Mouse (Mus musculus) myocyte (in vitro differentiated cells): Measurements from ENCODE around the gene Teddm1b.

Source experiments
- CEBPB ChIP-seq: IDR thresholded peaks from 2 replicates; pipeline ENCODE4 v1.6.1; 2011; ENCODE audit warnings: mild to moderate bottlenecking, moderate library complexity; ENCODE audit not compliant: poor library complexity, insufficient read depth, severe bottlenecking
- E2F4 ChIP-seq: IDR thresholded peaks from one replicate; pipeline ENCODE4 v1.6.1; 2011; ENCODE audit warnings: mild to moderate bottlenecking, control low read depth, moderate library complexity; ENCODE audit not compliant: insufficient read depth
- MAX ChIP-seq: IDR thresholded peaks from one replicate; pipeline ENCODE4 v1.6.1; 2011; ENCODE audit warnings: low read depth, mild to moderate bottlenecking, control low read depth
- MYOD1 ChIP-seq, 3 experiments: IDR thresholded peaks; one replicate each; pipeline ENCODE4 v1.6.1; 2011; ENCODE audit warnings: control low read depth in 2 of 3, low read depth in 2 of 3, mild to moderate bottlenecking in 2 of 3, moderate library complexity in 1 of 3; ENCODE audit not compliant: insufficient read length in 2 of 3, control insufficient read depth in 1 of 3
- MYOG ChIP-seq, 3 experiments: IDR thresholded peaks; one replicate each; pipeline ENCODE4 v1.6.1; 2011; ENCODE audit warnings: control low read depth in 2 of 3, low read depth in 2 of 3, mild to moderate bottlenecking in 2 of 3; ENCODE audit not compliant: insufficient read length in 2 of 3, control insufficient read depth in 1 of 3, insufficient read depth in 1 of 3
- POLR2A ChIP-seq: IDR thresholded peaks from one replicate; pipeline ENCODE4 v1.6.1; 2011; ENCODE audit warnings: low read depth, mild to moderate bottlenecking, control low read depth, moderate library complexity; ENCODE audit not compliant: insufficient read length
- POLR2AphosphoS2 ChIP-seq: IDR thresholded peaks from one replicate; pipeline ENCODE4 v1.6.1; 2011; ENCODE audit warnings: low read depth, control low read depth; ENCODE audit not compliant: insufficient read length
- REST ChIP-seq: IDR thresholded peaks from one replicate; pipeline ENCODE4 v1.6.1; 2011; ENCODE audit warnings: mild to moderate bottlenecking, control low read depth, moderate library complexity; ENCODE audit not compliant: insufficient read depth, insufficient read length
- SRF ChIP-seq: IDR thresholded peaks from one replicate; pipeline ENCODE4 v1.6.1; 2011; ENCODE audit warnings: low read depth; ENCODE audit not compliant: control insufficient read depth, insufficient read length
- TCF3 ChIP-seq: IDR thresholded peaks from one replicate; pipeline ENCODE4 v1.6.1; 2011; ENCODE audit warnings: low read depth, control low read depth; ENCODE audit not compliant: insufficient read length
- USF1 ChIP-seq: IDR thresholded peaks from one replicate; pipeline ENCODE4 v1.6.1; 2011; ENCODE audit warnings: low read depth, mild to moderate bottlenecking, control low read depth, moderate library complexity

DNA sequence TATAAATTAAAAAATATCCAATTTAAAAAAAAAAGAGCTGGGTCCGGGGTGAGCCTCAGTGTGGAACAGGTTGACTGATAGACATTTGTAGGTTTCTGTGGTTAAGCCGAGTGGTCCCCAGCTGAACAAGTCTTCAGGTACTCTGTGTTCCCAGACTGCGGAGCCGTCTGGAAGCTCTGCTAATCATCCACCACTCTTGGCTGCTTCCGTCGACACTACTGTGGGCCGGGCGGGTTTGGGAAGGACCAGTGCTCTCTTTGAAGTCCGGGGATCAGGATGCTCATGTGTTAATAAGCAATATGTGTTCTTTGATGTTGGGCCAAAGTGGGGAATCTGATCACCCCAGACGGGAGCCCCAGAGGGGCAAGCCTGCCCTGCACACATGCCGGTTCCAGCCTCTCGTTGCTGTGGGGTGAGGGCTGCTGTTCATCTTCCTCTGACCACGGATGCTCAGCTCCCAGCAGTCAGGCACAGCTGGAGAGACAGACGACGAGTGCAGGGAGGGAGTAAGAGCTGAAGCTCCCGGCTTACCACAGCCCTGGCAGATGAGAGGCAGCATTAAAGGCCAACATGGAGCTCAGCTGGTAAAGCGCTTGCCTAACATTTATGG is 12.0 kb downstream of the Teddm1b start:
- TF ChIP-seq POLR2AphosphoS2 (no peak), REST (no peak), POLR2A (no peak), MAX (no peak), CEBPB (no peak), TCF3 (no peak), MYOG (IDR thresholded peaks at IDR 0.05; ENCODE audit: control insufficient read depth in 1 of 3, insufficient read depth in 1 of 3, insufficient read length in 2 of 3, low read depth in 2 of 3) (no peak), MYOD1 (IDR thresholded peaks at IDR 0.05; ENCODE audit: control insufficient read depth in 1 of 3, insufficient read length in 2 of 3, low read depth in 2 of 3) (no peak), E2F4 (no peak), SRF (no peak), USF1 (no peak)
